Mouse (Mus musculus): ENCODE data around the gene Cntfr. TPM values are rescaled to one million over a fixed set of nuclear protein-coding genes. Genes with fewer than 3 reads are reported as not detected.

The Cntfr gene
- polyA plus RNA-seq, 1 experiment from 2014 or later, result 6.0 TPM

DNA sequence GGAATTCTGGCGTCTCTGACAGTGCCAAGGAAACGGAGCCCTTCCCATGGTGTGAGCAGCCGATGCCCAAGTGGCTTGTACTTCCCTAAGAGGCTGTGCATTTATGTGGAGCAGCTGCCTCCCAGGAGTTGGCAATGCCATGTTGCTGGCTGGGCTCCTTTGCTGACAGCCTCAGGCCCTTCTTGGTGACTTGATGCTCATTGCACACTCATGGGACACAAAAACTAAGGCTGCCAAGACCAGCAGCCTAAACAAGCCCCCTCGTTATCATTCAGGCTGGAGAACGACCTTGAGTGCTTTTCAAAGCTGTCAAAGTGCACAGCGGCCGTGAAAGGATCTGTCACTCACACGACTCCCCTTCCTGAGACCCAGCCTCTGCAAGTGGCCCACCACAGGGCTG is 84.7 kb downstream of the Cntfr start:
- no peaks in the 10 kb centered on the region for H3K9me3 ChIP-seq (ENCODE audit: control insufficient read depth, low read length)
- DNase-seq (ENCODE audit: low spot score), result no peak

DNA sequence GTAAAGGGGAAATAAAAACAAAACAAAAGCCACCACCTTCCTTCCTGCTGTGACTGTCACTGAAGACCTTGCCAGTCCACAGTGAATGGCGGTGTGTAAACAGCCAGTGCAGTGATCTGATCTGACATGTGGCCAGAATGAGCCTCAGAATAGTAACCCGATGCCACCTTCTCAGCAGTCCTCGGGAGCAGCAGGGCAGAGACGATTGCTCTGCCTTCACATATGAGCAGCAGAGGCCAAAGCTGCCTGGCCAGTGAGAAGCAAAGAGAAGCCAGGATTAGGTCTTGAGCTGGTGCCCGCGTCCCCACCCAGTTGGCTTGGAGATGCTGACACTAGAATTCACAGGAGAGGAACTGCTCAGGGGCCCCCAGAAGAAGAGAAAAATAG is 86.3 kb downstream of the Cntfr start:
- DNase-seq (ENCODE audit: low spot score) (no peak), ATAC-seq (replicated peaks; ENCODE audit: low FRiP score) (no peak)
- Histone ChIP-seq H3K9ac (ENCODE audit: low read depth, low read length) (no peak overlapping the region), H3K9me3 (ENCODE audit: control insufficient read depth, low read length) (no peaks in the 10 kb centered on the region), H3K27ac (ENCODE audit: low read depth, low read length) (no peak overlapping the region), H3K36me3 (ENCODE audit: control insufficient read depth, insufficient read depth, low read length) (no peaks in the 10 kb centered on the region), H3K4me2 (no peak overlapping the region), H3K4me1 (replicated peaks; ENCODE audit: control insufficient read depth, insufficient read depth, low read length) (no peaks in the 10 kb centered on the region), H3K4me3 (ENCODE audit: low read depth, low read length) (no peak overlapping the region), H3K27me3 (replicated peaks; ENCODE audit: control insufficient read depth, insufficient read depth, low read length) (no peaks in the 10 kb centered on the region)
- WGBS, result 56% methylated on average over 6 of the region's 6 CpGs

More for the DNA sequence above, 84.7 kb downstream of the Cntfr start:
- no peaks in the 10 kb centered on the region for H3K27me3 ChIP-seq (replicated peaks; ENCODE audit: control insufficient read depth, insufficient read depth, low read length)
- H3K9ac ChIP-seq (ENCODE audit: low read depth, low read length), result no peak overlapping the region
- H3K4me1 ChIP-seq (replicated peaks; ENCODE audit: control insufficient read depth, insufficient read depth, low read length), result no peaks in the 10 kb centered on the region
- no peak for ATAC-seq (replicated peaks; ENCODE audit: low FRiP score)
- WGBS, result 55% methylated on average over 8 of the region's 8 CpGs
- H3K4me2 ChIP-seq, result no peak overlapping the region
- H3K4me3 ChIP-seq (ENCODE audit: low read depth, low read length), result no peak overlapping the region
- no peak overlapping the region for H3K27ac ChIP-seq (ENCODE audit: low read depth, low read length)
- H3K36me3 ChIP-seq (ENCODE audit: control insufficient read depth, insufficient read depth, low read length), result no peaks in the 10 kb centered on the region

DNA sequence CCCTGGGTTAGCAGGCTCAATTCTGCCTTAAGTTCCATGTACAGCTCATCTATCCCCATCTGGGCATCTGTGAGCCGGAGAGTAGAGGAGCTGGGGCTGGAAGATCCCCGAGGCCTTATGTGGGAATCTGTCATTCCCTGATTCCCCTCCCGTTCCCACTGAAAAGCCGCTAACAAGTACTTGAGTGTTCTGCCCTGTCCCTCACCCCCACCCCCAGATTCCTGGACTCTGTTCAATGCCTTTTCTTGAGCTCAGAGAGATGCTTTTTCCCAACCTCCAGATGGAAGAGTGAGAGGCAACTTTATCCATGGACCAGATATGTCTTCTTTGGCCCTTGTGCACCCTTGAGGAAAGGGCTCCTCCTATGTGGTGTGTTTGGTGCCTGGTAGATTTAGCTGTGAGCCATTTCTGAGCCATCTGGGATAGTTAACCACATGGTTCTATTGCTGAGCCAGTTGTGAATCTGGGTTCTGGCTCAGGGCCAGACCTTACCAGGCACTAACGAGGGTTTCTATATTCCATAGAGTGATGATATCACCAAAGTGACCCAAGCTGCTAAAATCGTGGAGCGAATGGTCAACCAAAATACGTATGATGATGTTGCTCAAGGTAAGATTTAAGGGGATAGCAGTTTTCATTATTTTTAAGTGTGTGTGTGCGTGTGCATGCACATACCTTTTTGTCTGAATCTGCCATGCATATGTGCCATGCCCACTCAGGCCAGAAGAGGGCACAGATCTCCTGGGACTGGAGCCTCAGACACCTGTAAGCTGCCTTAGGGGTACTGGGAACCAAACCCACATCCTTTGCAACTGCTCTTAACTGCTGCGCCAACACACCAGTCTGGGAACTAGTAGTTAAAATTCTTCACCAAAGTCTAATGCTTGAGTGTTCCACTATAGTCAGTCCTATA is 87.0 kb downstream of the Cntfr start:
- 81% methylated on average over 10 of the region's 10 CpGs for WGBS
- Histone ChIP-seq H3K4me1 (replicated peaks; ENCODE audit: control insufficient read depth, insufficient read depth, low read length) (no peaks in the 10 kb centered on the region), H3K9me3 (ENCODE audit: control insufficient read depth, low read length) (no peaks in the 10 kb centered on the region), H3K4me2 (no peak overlapping the region), H3K36me3 (ENCODE audit: control insufficient read depth, insufficient read depth, low read length) (no peaks in the 10 kb centered on the region), H3K4me3 (ENCODE audit: low read depth, low read length) (no peak overlapping the region), H3K9ac (ENCODE audit: low read depth, low read length) (no peak overlapping the region), H3K27ac (ENCODE audit: low read depth, low read length) (no peak overlapping the region), H3K27me3 (replicated peaks; ENCODE audit: control insufficient read depth, insufficient read depth, low read length) (no peaks in the 10 kb centered on the region)
- ATAC-seq (replicated peaks; ENCODE audit: low FRiP score) (no peak), DNase-seq (ENCODE audit: low spot score) (no peak)

Other genes with a start within 250 kb of the Cntfr start
- 6.2 and 8.6 TPM in 2 replicates for gene Kif24, start 232.2 kb downstream of the Cntfr start, polyA plus RNA-seq (2014; fragmentation: Nextera tagmentation; extraction: Ambion mirVana)
- 45.5 and 49.0 TPM in 2 replicates for gene Nudt2, start 231.9 kb downstream of the Cntfr start, polyA plus RNA-seq (2014; fragmentation: Nextera tagmentation; extraction: Ambion mirVana)
- gene AI464131, start 194.0 kb downstream of the Cntfr start, polyA plus RNA-seq (2014; fragmentation: Nextera tagmentation; extraction: Ambion mirVana), result 1.5 TPM in 2 replicates
- 0.43 TPM in 1 of 2 replicates, not detected in the other for gene 1110017D15Rik, start 179.8 kb downstream of the Cntfr start, polyA plus RNA-seq (2014; fragmentation: Nextera tagmentation; extraction: Ambion mirVana)
- gene Fam219a, start 127.6 kb downstream of the Cntfr start, polyA plus RNA-seq (2014; fragmentation: Nextera tagmentation; extraction: Ambion mirVana), result 1.4 and 2.0 TPM in 2 replicates
- 1.6 TPM in 2 replicates for gene Dnaic1, start 127.3 kb downstream of the Cntfr start, polyA plus RNA-seq (2014; fragmentation: Nextera tagmentation; extraction: Ambion mirVana)
- gene Enho, start 56.8 kb downstream of the Cntfr start, polyA plus RNA-seq (2014; fragmentation: Nextera tagmentation; extraction: Ambion mirVana), result 3.7 and 3.8 TPM in 2 replicates
- gene Il11ra1, start 2.9 kb upstream of the Cntfr start, polyA plus RNA-seq (2014; fragmentation: Nextera tagmentation; extraction: Ambion mirVana), result 66.8 and 72.9 TPM in 2 replicates
- gene Rpp25l, start 16.4 kb upstream of the Cntfr start, polyA plus RNA-seq (2014; fragmentation: Nextera tagmentation; extraction: Ambion mirVana), result 67.8 and 71.2 TPM in 2 replicates
- 107 and 118 TPM in 2 replicates for gene Dctn3, start 26.1 kb upstream of the Cntfr start, polyA plus RNA-seq (2014; fragmentation: Nextera tagmentation; extraction: Ambion mirVana)
- gene Arid3c, start 34.1 kb upstream of the Cntfr start, polyA plus RNA-seq (2014; fragmentation: Nextera tagmentation; extraction: Ambion mirVana), result not detected in 2 replicates
- 40.7 and 45.8 TPM in 2 replicates for gene Galt, start 58.1 kb upstream of the Cntfr start, polyA plus RNA-seq (2014; fragmentation: Nextera tagmentation; extraction: Ambion mirVana)
- 87.5 and 90.5 TPM in 2 replicates for gene Sigmar1, start 59.1 kb upstream of the Cntfr start, polyA plus RNA-seq (2014; fragmentation: Nextera tagmentation; extraction: Ambion mirVana)
- 14.4 TPM in 2 replicates for gene Ccl27a, start 77.2 kb upstream of the Cntfr start, polyA plus RNA-seq (2014; fragmentation: Nextera tagmentation; extraction: Ambion mirVana)
- gene Gm21541, start 206.5 kb upstream of the Cntfr start, polyA plus RNA-seq (2014; fragmentation: Nextera tagmentation; extraction: Ambion mirVana), result 0.22 TPM in 1 of 2 replicates, not detected in the other
- gene Gm20878, start 244.5 kb upstream of the Cntfr start, polyA plus RNA-seq (2014; fragmentation: Nextera tagmentation; extraction: Ambion mirVana), result 0.37 and 1.4 TPM in 2 replicates